ENCODE assay signal across 24 mouse cellular contexts in the genomic region with DNA sequence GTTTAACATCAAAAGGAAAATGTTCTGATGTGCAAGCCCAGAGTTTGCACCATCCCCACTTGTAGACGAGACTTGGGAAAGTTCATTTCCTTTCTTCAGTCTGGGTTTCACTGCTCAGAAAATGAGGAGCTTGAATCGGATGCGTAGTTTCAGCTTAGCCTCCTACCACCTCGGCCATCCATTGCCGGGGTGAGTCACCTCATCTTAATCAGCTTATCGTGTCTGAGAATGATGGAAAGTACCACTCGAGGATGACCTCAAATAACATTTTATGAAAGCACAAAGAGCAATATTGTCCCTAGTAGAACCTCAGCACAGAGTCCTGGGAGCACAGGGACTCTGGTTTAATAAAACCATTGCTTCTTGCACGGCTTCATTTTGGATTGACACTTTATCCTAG.
"Had no signal": no experiment of that assay in that cellular context is flagged by ENCODE, and none has a peak within 500 bp of the region (broad histone marks: within the 10 kb centered on the region; RNA-seq: fewer than 3 reads in every experiment).

No protein-coding gene starts in this region.

- H3K36me3 ChIP-seq: heart, embryonic 10.5 days; heart, embryonic 12.5 days; hindbrain, embryonic 10.5 days; hindbrain, embryonic 12.5 days; intestine, embryonic 15.5 days; kidney, embryonic 15.5 days; limb, embryonic 10.5 days; limb, embryonic 12.5 days had no signal

- DNase-seq: gastrocnemius, adult 2 months; gastrocnemius, postnatal 10 days; gastrocnemius, postnatal 25 days; heart, adult 18-20 months; heart, postnatal 10 days; heart, postnatal 4 days; kidney, adult 18-20 months; kidney, adult 8-10 months; kidney, postnatal 14 days; kidney, postnatal 36 days; layer of hippocampus, adult 9-11 months; layer of hippocampus, postnatal 36 days; liver had no signal

- H3K4me3 ChIP-seq: gastrocnemius, adult 2 months; heart, embryonic 10.5 days; heart, embryonic 12.5 days; hindbrain, embryonic 10.5 days; hindbrain, embryonic 12.5 days; intestine, embryonic 15.5 days; kidney, embryonic 15.5 days; limb, embryonic 10.5 days; limb, embryonic 12.5 days had no signal

- H3K27me3 ChIP-seq: heart, embryonic 12.5 days; hindbrain, embryonic 12.5 days; intestine, embryonic 15.5 days; kidney, embryonic 15.5 days; limb, embryonic 12.5 days had no signal

- ATAC-seq: hindbrain, embryonic 16.5 days; inflammation-experienced regulatory T-cells, adult 6 months; intestine, embryonic 15.5 days; intestine, postnatal 0 days had no signal
